Mouse (Mus musculus) kidney, adult 9 months (tissue): ENCODE results near the gene C1qtnf4.

Experiments
- DNase-seq: peaks from one replicate; pipeline ENCODE4 v3.0.0; 2022

C1qtnf4 gene

GRCm38 (mm10) chr2:90939750-90940149 is 54.1 kb downstream of the C1qtnf4 start:
- no peak for DNase-seq
